Mouse (Mus musculus): ENCODE measurements at regions not wholly inside any gene's neighbourhood (a gene's known extent, or its start where the extent isn't known, plus 50 kb on each side); places are given as distances from the start of the nearest gene placed in this dataset.

DNA sequence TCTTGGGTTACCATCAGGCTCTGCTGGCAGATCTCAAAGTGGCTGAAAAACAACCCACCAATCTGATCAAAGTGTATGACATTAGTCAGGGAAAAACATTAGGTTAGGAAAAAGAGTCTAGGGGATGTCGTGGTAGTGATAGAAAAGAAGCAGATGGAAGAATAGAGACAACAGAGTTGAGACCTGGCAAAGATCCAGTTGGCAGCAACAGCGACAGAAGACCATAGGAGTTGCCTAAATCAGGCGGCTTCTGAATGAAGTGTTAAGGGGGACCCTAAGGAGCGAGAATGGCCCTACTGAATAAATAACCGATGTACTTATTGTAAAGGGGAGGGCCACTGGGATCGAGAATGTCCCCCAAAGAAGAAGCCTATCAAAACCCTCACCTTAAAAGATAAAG, 773.1 kb upstream of the Foxg1 start:
- TF ChIP-seq CTCF (conservative IDR thresholded peaks at IDR 0.05; ENCODE audit: low read length) (no peak), NANOG (IDR thresholded peaks at IDR 0.05; ENCODE audit: borderline replicate concordance, low read length) (no peak)

Data from E14TG2a.4 (cell line).